Mouse (Mus musculus) heart, postnatal 14 days (tissue): Measurements from ENCODE around the gene Gbx1. TPM values are rescaled to one million over a fixed set of nuclear protein-coding genes. Genes with fewer than 3 reads are reported as not detected.

ENCODE experiments used
- DNase-seq, 2 experiments: peaks; one replicate each; pipeline ENCODE4 v3.0.0; 2021 to 2022
- intact Hi-C: fragments of 180-260 bp; cut with DNase I; formaldehyde crosslinking; loops from one replicate; pipeline ENCODE4 v1.15.1; 2025
- total RNA-seq, 2 experiments: library from RNA; stranded (reverse); gene quantifications; 2 replicates each; pipeline ENCODE4 v1.2.3; 2021

The Gbx1 gene
- total RNA-seq, 2 experiments from 2014 or later, result not detected

GRCm38 (mm10) chr5:24483326-24483725 is 43.7 kb downstream of the Gbx1 start:
- intact Hi-C loops, result loop anchor here (10.0 kb wide), 1 partner anchor 171 kb away; no protein-coding TSS in a partner anchor
- DNase-seq, result peak; percentile 54 to 71

DNA sequence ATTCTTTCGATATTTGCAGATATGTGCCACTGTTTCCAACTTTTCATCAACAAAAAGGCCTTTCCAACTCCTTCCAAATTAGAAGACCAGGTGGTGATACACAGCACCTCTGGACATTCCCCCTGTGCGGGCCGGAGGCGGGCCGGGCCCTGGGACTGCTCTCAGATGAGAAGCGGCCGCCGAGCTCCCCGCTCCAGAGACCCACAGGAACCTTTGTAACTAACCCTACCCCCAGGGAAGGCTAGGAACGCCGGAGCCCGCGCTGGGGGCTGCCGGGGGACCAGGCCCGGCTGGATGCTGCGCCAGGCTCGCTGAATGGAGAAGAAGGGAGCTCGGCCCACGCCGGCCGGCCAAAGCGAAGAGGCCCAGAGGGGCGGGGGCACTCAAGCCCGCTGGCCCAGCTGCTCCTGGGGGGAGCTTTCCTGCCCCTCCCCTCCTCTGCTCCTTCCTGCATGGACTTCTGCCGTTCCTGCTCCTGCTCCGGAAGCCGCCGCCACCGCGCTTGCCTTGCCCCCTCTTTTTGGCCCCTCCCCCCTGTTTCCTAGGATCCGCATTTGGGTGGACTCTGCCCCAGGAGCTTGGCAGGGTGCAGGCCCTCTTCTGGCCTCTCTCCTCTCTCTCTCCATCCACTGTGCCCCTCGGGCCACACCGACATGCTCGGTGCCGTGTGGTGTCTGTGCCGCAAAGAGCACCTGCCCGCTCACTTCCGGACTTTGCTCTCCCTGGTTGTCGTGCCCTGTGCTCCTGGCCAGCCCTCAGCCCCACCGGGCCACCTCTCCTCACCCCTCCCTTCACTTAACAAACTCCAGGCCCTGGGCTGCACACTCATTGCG is 44.5 kb downstream of the Gbx1 start:
- intact Hi-C loops, result loop anchor here (10.0 kb wide), 1 partner anchor 172 kb away; no protein-coding TSS in a partner anchor
- DNase-seq, result no peak

DNA sequence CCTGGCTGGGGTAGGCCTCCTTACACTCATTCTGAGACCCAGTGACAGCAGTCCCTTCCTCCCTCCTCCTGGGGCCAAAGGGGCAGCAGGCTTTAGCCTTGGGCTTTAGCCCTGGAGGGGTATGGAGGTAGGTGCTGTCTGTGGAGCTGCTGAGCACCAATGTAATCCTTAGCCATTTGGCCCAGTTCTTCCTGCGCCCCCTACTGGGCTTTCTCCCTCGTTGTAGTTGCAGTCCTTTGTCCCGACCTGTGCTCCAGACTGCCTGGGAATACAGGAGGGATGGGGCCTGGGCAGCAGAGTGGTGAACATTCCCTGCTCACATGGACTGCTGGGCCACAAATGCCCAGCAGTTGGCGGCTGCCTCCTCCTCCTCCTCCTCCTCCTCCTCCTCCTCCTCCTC is 45.4 kb downstream of the Gbx1 start:
- DNase-seq, result peak; percentile 67 to 75
- intact Hi-C loops, result loop anchor here (10.0 kb wide), 1 partner anchor 173 kb away; no protein-coding TSS in a partner anchor

DNA sequence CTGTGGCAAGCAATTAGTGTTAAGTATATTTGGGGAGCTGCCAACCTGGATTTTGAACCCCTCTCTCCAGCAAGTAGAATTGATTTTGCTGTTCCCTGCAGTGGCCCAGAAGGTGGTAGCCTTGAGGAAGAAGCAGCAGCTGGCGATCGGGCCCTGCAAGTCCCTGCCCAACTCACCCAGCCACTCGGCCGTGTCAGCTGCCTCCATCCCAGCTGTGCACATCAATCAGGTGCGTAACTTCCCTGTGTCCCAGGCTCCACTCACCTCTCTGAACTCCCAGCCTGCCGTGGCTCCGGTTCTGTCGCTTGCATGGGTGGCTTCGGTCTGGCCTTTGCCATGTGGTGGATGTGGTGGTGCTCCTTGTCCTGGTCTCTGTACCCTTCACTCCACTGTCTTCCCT is 49.1 kb downstream of the Gbx1 start:
- DNase-seq, result no peak
- intact Hi-C loops, result no loop called here

- intact Hi-C loops, result no loop called here
- peak in 1 of 2 experiments; percentile 28 for DNase-seq
These were observed 51.3 kb downstream of the Gbx1 start for GRCm38 (mm10) chr5:24475476-24476241.

DNA sequence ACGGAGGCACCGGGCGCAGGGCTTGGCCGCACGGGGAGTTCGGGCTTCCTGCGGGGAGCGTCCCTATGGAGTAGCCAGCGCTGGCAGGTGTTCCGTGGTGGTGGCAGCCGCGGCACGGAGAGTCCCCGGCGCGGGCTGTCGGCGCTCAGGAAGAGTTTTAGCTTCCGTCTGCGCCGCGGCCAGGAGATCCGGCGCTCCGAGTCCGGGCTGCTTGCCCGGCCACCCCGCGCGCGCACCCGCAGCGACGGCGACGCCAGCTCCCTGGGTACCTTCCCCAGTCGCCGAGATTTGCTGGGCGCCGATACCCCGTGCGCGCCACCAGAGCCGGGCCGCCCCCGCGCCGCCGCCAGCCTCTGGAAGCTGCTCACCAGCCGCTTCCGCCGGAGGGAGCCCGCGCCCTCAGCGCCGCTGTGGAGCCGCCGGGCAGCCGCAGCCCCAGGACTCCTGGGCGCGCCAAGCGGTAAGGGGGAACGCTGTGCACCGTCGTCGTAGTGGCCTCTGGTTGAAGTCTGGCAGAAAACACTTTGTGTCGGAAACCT is 52.2 kb downstream of the Gbx1 start:
- peak; percentile 69 to 72 for DNase-seq
- intact Hi-C loops, result loop anchor here (5.0 kb wide), 1 partner anchor 212 kb away; no protein-coding TSS in a partner anchor

GRCm38 (mm10) chr5:24474025-24474722 is 52.8 kb downstream of the Gbx1 start:
- intact Hi-C loops, result loop anchor here (5.0 kb wide), 1 partner anchor 212 kb away; no protein-coding TSS in a partner anchor
- peak in 1 of 2 experiments; percentile 21 for DNase-seq

DNA sequence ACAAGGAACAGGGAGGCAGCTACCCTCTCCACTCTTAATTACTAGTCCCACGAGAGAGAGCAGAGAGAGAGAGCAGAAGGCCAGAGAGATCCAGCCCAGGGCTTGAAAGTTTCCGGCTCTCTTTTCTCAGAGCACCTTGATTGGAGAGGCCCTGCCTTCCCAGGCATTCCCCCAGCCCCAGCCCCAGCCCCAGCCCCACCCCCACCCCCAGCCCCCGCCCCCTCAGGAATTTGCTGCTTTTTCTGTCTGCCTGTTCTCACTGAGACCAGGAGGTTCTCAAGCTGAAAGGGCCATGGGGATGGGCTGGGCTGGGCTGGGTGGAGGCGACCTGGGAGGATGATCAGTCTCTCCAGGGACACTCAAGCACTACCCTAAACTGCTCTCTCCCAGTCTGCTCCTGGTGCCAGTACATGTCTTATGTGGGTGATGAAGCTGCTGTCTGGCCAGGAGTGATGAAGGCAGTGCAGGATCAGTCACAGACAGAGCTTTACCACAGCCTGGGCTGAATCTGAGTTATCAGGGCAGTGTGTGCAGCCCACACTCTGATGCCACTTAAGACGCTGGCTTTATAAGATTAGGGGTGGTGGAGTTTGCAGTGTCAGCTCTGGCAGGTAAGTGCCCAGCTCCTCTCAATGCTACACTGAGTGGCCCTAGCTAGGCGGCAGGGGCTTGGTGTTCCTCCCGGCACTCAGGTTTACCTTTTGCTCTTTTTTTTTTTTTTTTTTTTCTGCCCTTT is 54.0 kb downstream of the Gbx1 start:
- no peak for DNase-seq
- intact Hi-C loops, result loop anchor here (5.0 kb wide), 1 partner anchor 211 kb away; no protein-coding TSS in a partner anchor

GRCm38 (mm10) chr5:24470600-24470999 is 56.4 kb downstream of the Gbx1 start:
- intact Hi-C loops, result loop anchor here (2.0 to 5.0 kb wide), 4 partner anchors 46 to 208 kb away; no protein-coding TSS in a partner anchor
- peak; percentile 82 to 89 for DNase-seq

GRCm38 (mm10) chr5:24466762-24467161 is 60.2 kb downstream of the Gbx1 start:
- intact Hi-C loops, result no loop called here
- no peak for DNase-seq

DNA sequence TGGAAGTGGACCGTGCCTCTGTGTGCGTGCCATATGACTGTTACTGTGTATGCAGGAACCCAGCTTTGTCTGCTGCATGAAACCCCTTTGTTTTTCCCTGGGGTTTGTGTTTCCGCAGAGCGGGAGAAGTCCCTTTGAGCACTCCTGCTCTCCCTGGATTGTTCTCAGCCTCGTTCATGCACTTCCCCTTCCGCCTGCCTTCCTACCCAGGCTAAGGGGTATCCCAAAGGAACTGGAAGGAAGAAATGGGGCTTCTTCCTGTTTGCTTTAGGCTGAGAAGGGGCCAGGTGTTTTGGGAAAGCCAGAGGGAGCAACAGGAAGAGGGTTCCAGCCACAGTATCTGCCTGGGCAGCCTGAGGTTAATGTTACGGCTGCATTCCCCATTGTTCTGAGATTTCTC is 71.4 kb downstream of the Gbx1 start:
- intact Hi-C loops, result loop anchor here (2.0 kb wide), 1 partner anchor 13 kb away; no protein-coding TSS in a partner anchor
- DNase-seq, result no peak

DNA sequence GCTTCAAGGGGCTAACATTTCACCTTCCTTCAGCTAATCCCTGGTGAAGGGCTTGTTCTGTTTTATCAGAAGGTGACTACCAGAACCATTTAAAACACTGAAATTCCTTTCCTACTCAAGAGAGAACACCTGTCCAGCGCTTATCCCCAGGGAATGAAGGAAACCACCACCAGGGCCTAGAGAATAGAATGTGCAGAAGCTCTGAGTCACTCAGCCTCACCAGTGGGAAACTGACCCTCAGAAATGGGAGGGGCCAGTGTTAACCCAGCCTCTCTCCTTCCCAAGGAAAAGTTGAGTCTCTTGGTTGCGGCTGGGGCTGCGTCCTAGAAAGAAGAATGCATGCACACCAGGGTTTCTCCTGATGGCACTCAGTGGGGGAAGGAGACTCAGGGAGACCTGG is 71.9 kb downstream of the Gbx1 start:
- DNase-seq, result no peak
- intact Hi-C loops, result loop anchor here (2.0 kb wide), 1 partner anchor 14 kb away; no protein-coding TSS in a partner anchor

- intact Hi-C loops, result loop anchor here (2.0 to 5.0 kb wide), 2 partner anchors 15 to 37 kb away; no protein-coding TSS in a partner anchor
These were observed 73.1 kb downstream of the Gbx1 start for GRCm38 (mm10) chr5:24453985-24454303.

GRCm38 (mm10) chr5:24453283-24453984 is 73.6 kb downstream of the Gbx1 start:
- intact Hi-C loops, result loop anchor here (5.0 kb wide), 1 partner anchor 36 kb away; no protein-coding TSS in a partner anchor
- DNase-seq, result no peak

More at GRCm38 (mm10) chr5:24453985-24454303, 73.1 kb downstream of the Gbx1 start:
- no peak for DNase-seq

Other genes with a start within 250 kb of the Gbx1 start
- 10 to 100 TPM; 75.5 to 85.8 TPM for gene Kcnh2, start 175.6 kb downstream of the Gbx1 start, total RNA-seq
- gene Nos3, start 162.4 kb downstream of the Gbx1 start, total RNA-seq, result 10 to 100 TPM; 34.5 to 35.6 TPM
- gene Atg9b, start 135.1 kb downstream of the Gbx1 start, total RNA-seq, result under 1 TPM; 0.41 to 0.45 TPM
- gene Abcb8, start 133.5 kb downstream of the Gbx1 start, total RNA-seq, result 10 to 100 TPM; 81.9 to 87.0 TPM
- under 1 TPM in 1 of 2 experiments, not detected in 1; 0.39 TPM for gene Asic3, start 113.8 kb downstream of the Gbx1 start, total RNA-seq
- 10 to 100 TPM; 22.5 to 23.4 TPM for gene Cdk5, start 103.7 kb downstream of the Gbx1 start, total RNA-seq
- gene Slc4a2, start 103.4 kb downstream of the Gbx1 start, total RNA-seq, result 10 to 100 TPM; 41.3 to 51.5 TPM
- 100 to 1,000 TPM; 239 to 243 TPM for gene Fastk, start 81.9 kb downstream of the Gbx1 start, total RNA-seq
- gene Tmub1, start 79.3 kb downstream of the Gbx1 start, total RNA-seq, result 10 to 100 TPM in 1 of 2 experiments, 1 to 10 TPM in 1; 9.2 to 10.9 TPM
- 10 to 100 TPM; 71.0 to 72.2 TPM for gene Agap3, start 75.0 kb downstream of the Gbx1 start, total RNA-seq
- gene Asb10, start 13.8 kb upstream of the Gbx1 start, total RNA-seq, result 10 to 100 TPM; 70.2 to 72.5 TPM
- gene 4931409K22Rik, start 29.6 kb upstream of the Gbx1 start, total RNA-seq, result not detected
- 10 to 100 TPM; 44.0 to 45.7 TPM for gene Abcf2, start 50.3 kb upstream of the Gbx1 start, total RNA-seq
- 10 to 100 TPM; 12.4 to 14.3 TPM for gene Chpf2, start 59.5 kb upstream of the Gbx1 start, total RNA-seq
- 10 to 100 TPM; 59.2 to 60.7 TPM for gene Smarcd3, start 97.2 kb upstream of the Gbx1 start, total RNA-seq
- gene Nub1, start 158.3 kb upstream of the Gbx1 start, total RNA-seq, result 10 to 100 TPM; 28.5 to 31.1 TPM
- gene Wdr86, start 203.5 kb upstream of the Gbx1 start, total RNA-seq, result 1 to 10 TPM in 1 of 2 experiments, under 1 TPM in 1; 0.78 to 1.0 TPM
- gene Crygn, start 230.8 kb upstream of the Gbx1 start, total RNA-seq, result 1 to 10 TPM in 1 of 2 experiments, not detected in 1; 2.8 TPM